Mouse (Mus musculus) heart, postnatal 0 days (tissue): Measurements from ENCODE around the gene Fxyd3. TPM values are rescaled to one million over a fixed set of nuclear protein-coding genes. Genes with fewer than 3 reads are reported as not detected.

Source experiments
- ATAC-seq: fragments of 200-750 bp; cut with Nextera tagmentation; 2 replicates; pipeline ENCODE4 v1.8.0; 2017; ENCODE audit warnings: low read depth, moderate number of reproducible peaks, moderate library complexity; ENCODE audit not compliant: insufficient read depth
- DNase-seq: peaks from one replicate; pipeline ENCODE4 v3.0.0-alpha.2; 2016; ENCODE audit warnings: low spot score
- H3K27ac ChIP-seq: fragments of 300-500 bp; sonication (generic); 2 replicates; pipeline ENCODE4 v1.5.1; 2014; ENCODE audit warnings: low read depth, mild to moderate bottlenecking
- H3K27me3 ChIP-seq: fragments of 300-500 bp; sonication (generic); 2 replicates; pipeline ENCODE4 v1.6.1; 2014; ENCODE audit warnings: low read length, mixed read lengths; ENCODE audit not compliant: control insufficient read depth, insufficient read depth
- H3K36me3 ChIP-seq: fragments of 300-500 bp; sonication (generic); replicated peaks from 2 replicates; pipeline ENCODE4 v1.6.1; 2014; ENCODE audit warnings: low read length, mixed read lengths; ENCODE audit not compliant: control insufficient read depth, insufficient read depth
- H3K4me1 ChIP-seq: fragments of 300-500 bp; sonication (generic); 2 replicates; pipeline ENCODE4 v1.6.1; 2014; ENCODE audit warnings: antibody characterized with exemption; ENCODE audit not compliant: control insufficient read depth, insufficient read depth
- H3K4me2 ChIP-seq: fragments of 300-500 bp; sonication (generic); 2 replicates; pipeline ENCODE4 v1.6.1; 2014; ENCODE audit warnings: low read depth, mild to moderate bottlenecking, low read length, moderate library complexity
- H3K4me3 ChIP-seq: fragments of 300-500 bp; sonication (generic); 2 replicates; pipeline ENCODE4 v1.5.1; 2014; ENCODE audit warnings: low read depth, low read length
- H3K9ac ChIP-seq: fragments of 300-500 bp; sonication (generic); replicated peaks from 2 replicates; pipeline ENCODE4 v1.6.1; 2014; ENCODE audit warnings: low read depth, low read length, mixed read lengths
- H3K9me3 ChIP-seq: fragments of 300-500 bp; sonication (generic); replicated peaks from 2 replicates; pipeline ENCODE4 v1.6.1; 2016; ENCODE audit warnings: low read length; ENCODE audit not compliant: control insufficient read depth
- CTCF ChIP-seq: IDR thresholded peaks from 2 replicates; pipeline ENCODE4 v1.5.1; 2016; ENCODE audit warnings: antibody characterized with exemption, control low read depth, low read depth
- EP300 ChIP-seq: IDR thresholded peaks from 2 replicates; pipeline ENCODE4 v1.6.1; 2016; ENCODE audit warnings: antibody characterized with exemption, low read depth
- WGBS: fragments of 180-500 bp; shearing (Covaris S2); extraction: QIAGEN DNeasy Blood & Tissue Kit; methylation state at CpG from one replicate; pipeline ENCODE4 v1.1.7; 2014; 5-methylcytosine and 5-hydroxymethylcytosine counted together
- polyA plus RNA-seq: library from polyadenylated mRNA; unstranded; fragments of >200 nt; fragmentation: Nextera tagmentation; extraction: Ambion mirVana; gene quantifications from 2 replicates; pipeline ENCODE4 v1.2.1, GENCODE M21; 2015
- total RNA-seq: library from RNA; depleted of rRNA; stranded (reverse); fragments of >200 nt; gene quantifications from 2 replicates; pipeline ENCODE4 v1.2.3, GENCODE M21; 2014; ENCODE audit warnings: low replicate concordance

Fxyd3 gene
- total and polyA plus RNA-seq, 2 experiments from 2014 or later = 0.66 to 0.92 TPM

DNA sequence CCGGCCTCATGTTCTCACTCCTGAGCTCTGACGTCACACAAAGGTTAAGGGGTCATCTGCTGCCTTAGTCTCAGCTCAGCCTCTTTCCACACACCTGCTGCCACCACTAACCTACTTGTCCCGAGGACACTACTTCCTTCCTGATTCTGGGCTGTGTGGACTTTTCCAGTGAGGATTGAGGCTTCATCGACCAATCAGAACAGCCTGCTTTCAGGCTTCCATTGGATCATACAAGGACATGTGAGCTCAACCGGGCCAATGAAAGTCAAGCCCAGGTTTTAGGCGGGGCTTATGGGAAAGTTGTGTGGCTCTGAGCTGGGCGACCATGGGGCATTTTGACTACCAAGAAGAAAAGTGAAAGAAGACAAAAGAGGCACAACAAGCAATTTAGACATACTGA is 39.6 kb downstream of the Fxyd3 start:
- Histone ChIP-seq H3K9me3 (no peaks in the 10 kb centered on the region), H3K27me3 (peaks cover 13% of the 10 kb centered on the region), H3K27ac (no peak overlapping the region), H3K36me3 (0 out of 2 replicates have a peak, but pooled peaks cover 21% of the 10 kb centered on the region), H3K9ac (no peak overlapping the region), H3K4me3 (no peak overlapping the region), H3K4me2 (no peak overlapping the region), H3K4me1 (peaks cover 2% of the 10 kb centered on the region; the same call in 1 of the 2 replicates)
- TF ChIP-seq EP300 = no peak
- no peak for TF ChIP-seq CTCF
- ATAC-seq = no peak
- DNase-seq = no peak
- 67% methylated on average over 7 of the region's 7 CpGs for WGBS

DNA sequence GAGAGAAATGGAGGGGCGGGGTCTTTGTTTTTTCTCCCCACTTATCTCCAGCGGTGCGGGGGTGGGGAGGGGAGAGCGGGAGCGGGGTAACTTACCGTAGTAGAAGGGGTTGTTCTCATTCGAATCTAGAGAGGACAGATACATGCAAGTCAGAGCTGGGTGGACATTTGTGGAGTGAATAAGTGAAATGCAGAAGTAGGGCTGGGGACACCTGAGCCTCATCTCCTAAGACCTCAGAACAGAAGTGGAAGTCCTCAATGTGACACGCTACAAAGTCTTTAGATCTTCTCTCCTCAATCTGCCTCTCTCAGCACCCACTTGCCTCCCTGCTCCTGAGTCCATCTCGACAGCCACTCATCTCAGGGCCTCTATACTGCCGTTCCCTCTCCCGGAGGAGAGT is 41.2 kb downstream of the Fxyd3 start:
- H3K36me3 ChIP-seq = 0 out of 2 replicates have a peak, but pooled peaks cover 21% of the 10 kb centered on the region
- H3K4me1 ChIP-seq = no peaks in the 10 kb centered on the region
- no peak overlapping the region for H3K4me3 ChIP-seq
- TF ChIP-seq EP300 (no peak), CTCF (no peak)
- DNase-seq (no peak), ATAC-seq (no peak)
- H3K27me3 ChIP-seq = no peaks in the 10 kb centered on the region
- no peak overlapping the region for H3K4me2 ChIP-seq
- no peaks in the 10 kb centered on the region for H3K9me3 ChIP-seq
- no peak overlapping the region for H3K9ac ChIP-seq
- 73% methylated on average over 11 of the region's 11 CpGs for WGBS
- no peak overlapping the region for H3K27ac ChIP-seq

DNA sequence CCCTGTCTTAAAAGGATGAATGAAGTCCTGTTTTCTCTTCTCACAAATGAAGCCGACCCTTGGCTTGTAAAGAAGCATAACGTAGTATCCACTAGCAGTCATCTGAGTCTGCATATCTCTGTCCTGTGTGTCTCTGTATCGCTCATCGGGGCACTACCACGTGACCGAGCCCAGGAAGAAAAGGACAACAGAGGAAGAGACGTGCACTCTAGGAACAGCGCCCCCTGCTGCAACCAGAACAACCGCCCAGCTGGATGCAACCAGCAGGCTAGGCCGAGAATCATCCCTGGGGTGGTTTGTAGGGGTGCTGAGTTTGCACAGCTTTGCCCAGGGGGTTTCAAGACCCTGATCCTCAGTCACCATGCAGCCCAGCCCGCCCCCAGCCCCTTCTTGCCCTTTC is 41.7 kb downstream of the Fxyd3 start:
- 61% methylated on average over 11 of the region's 11 CpGs for WGBS
- Histone ChIP-seq H3K27me3 (no peaks in the 10 kb centered on the region), H3K9me3 (no peaks in the 10 kb centered on the region), H3K9ac (no peak overlapping the region), H3K4me2 (no peak overlapping the region), H3K36me3 (0 out of 2 replicates have a peak, but pooled peaks cover 21% of the 10 kb centered on the region), H3K4me1 (no peaks in the 10 kb centered on the region), H3K4me3 (no peak overlapping the region), H3K27ac (no peak overlapping the region; the same call in 1 of the 2 replicates)
- no peak for DNase-seq
- ATAC-seq = no peak
- TF ChIP-seq CTCF = peak; percentile 19
- no peak for TF ChIP-seq EP300

DNA sequence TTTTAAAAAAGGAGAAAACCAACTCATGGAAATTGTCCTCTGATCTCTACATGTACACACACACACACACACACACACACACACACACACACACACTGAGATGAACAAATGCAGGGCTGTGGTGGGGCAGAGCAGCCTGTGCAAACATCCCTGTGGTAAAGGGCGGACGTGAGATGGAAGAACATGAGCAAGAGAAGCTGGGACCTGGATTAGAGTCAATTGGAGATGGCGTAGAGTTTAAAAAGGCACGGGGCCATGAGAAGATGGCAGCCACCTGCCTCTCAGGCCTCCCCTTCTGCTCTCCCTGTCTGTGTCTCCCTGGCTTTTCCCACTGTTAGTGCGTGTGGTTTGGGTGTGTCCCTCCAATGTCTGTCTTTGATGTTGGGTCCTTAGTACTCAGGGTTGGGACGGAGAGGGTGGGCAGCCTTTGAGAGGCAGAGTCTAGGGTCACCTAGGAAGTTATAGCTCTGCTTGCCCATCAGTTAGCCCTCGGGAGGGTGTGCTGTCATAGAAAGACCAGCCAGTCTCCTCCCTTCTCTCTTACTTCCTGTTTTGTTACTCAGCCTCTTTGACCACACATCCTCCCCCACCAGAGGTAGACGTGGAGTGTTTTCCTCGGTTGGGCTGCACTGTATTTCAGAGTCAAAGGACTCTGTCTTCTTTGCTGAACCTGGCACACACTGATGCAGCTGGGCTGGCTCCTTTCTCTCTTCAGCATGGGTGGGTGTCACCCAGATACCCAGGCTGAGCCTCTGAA is 42.9 kb downstream of the Fxyd3 start:
- Histone ChIP-seq H3K4me3 (no peak overlapping the region), H3K9me3 (no peaks in the 10 kb centered on the region), H3K36me3 (0 out of 2 replicates have a peak, but pooled peaks cover 21% of the 10 kb centered on the region), H3K27me3 (no peaks in the 10 kb centered on the region), H3K4me2 (no peak overlapping the region), H3K9ac (no peak overlapping the region), H3K27ac (peak overlapping the region; percentile 61; the same call in 1 of the 2 replicates), H3K4me1 (no peaks in the 10 kb centered on the region)
- TF ChIP-seq CTCF (no peak), EP300 (no peak)
- DNase-seq (no peak), ATAC-seq (no peak)
- WGBS = 47% methylated on average over 9 of the region's 9 CpGs

DNA sequence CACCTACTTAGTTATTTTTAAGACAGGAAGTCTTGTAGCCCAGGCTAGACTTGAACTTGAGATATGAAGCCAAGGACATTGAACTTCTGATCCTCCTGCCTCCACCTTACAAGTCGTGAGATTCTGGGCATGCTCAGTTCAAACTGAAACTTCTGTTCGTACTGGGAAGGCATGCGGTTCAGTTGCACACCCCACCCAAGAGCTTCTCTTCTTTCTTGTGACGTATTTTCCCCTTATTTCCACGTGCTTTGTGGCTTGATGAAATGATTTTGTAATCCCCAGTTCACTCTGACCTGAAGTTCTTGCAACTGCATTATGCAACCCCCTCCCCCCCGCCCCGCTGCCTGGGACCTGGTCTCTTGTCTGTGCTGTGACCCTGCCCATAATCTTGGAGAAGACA is 44.8 kb downstream of the Fxyd3 start:
- no peak overlapping the region for H3K4me3 ChIP-seq
- H3K27ac ChIP-seq = no peak overlapping the region
- no peaks in the 10 kb centered on the region for H3K4me1 ChIP-seq
- 82% methylated on average over 7 of the region's 7 CpGs for WGBS
- no peak for TF ChIP-seq EP300
- TF ChIP-seq CTCF = no peak
- H3K36me3 ChIP-seq = 0 out of 2 replicates have a peak, but pooled peaks cover 18% of the 10 kb centered on the region
- H3K9ac ChIP-seq = no peak overlapping the region
- no peak for DNase-seq
- no peaks in the 10 kb centered on the region for H3K27me3 ChIP-seq
- ATAC-seq = no peak
- no peaks in the 10 kb centered on the region for H3K9me3 ChIP-seq
- no peak overlapping the region for H3K4me2 ChIP-seq

DNA sequence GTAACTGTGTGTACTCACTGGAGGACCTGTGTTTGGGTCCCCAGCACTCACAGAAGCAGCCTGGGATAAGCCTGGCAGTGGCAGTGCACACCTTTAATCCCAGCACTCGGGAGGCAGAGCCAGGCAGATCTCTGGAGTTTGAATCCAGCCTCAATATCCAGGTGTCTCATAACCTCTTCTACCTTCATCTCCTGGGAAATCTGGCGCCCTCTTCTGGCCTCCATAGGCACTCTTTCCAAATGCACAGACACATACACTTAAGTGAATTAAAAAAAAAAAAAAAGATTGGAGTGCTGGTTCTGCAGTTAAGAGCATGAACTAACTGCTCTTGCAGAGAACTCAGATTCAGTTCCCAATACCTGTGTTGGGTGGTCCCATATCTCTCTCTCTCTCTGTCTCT is 45.8 kb downstream of the Fxyd3 start:
- Histone ChIP-seq H3K4me3 (no peak overlapping the region), H3K4me2 (no peak overlapping the region), H3K9me3 (no peaks in the 10 kb centered on the region), H3K27me3 (no peaks in the 10 kb centered on the region), H3K27ac (no peak overlapping the region), H3K4me1 (no peaks in the 10 kb centered on the region), H3K9ac (no peak overlapping the region), H3K36me3 (0 out of 2 replicates have a peak, but pooled peaks cover 8% of the 10 kb centered on the region)
- 78% methylated on average over 2 of the region's 2 CpGs for WGBS
- ATAC-seq (no peak), DNase-seq (no peak)
- TF ChIP-seq EP300 (no peak), CTCF (no peak)
